9 mouse cellular contexts compared by ENCODE assay signal in the genomic region with DNA sequence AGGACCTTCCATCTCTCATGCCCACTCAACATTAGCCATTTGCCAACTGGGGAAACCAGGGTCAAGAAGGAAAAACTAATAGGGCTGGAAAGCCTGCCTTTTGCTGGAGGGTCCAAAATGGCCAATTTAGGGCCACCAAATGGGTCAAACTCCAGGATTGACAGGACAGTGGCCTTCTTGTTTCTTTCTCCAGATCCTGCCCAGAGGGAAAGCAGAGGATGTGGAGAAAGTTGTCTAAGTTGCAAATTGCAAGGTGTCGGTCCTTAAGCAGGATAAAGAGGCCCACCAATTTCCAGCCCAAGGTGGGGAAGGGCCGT. TPM values are rescaled to one million over a fixed set of nuclear protein-coding genes. Genes with fewer than 3 reads are reported as not detected.
DNase-seq lines count a peak whose midpoint lies in the region; ATAC-seq and TF ChIP-seq lines count a peak whose summit lies in the region.
"Had no signal": no experiment of that assay in that cellular context is flagged by ENCODE, and none has a peak within 500 bp of the region (broad histone marks: within the 10 kb centered on the region; RNA-seq: fewer than 3 reads in every experiment).

No protein-coding gene starts in this region.

- no peak for DNase-seq in heart, postnatal 0 days (ENCODE audit: low spot score)
- no peak for DNase-seq in heart, adult 9 months (ENCODE audit: low spot score in 2 of 2)
- DNase-seq in layer of hippocampus, postnatal 14 days (ENCODE audit: low spot score in 2 of 2): no peak
- DNase-seq in right cerebral cortex, adult 18-20 months: no peak
- no peak for DNase-seq in yolk sac, embryonic 10.5 days (ENCODE audit: low spot score)

- no peak for TF ChIP-seq EP300 in heart, postnatal 0 days (IDR thresholded peaks at IDR 0.05; ENCODE audit: low read depth)

- peak overlapping the region; percentile 52 for H3K9ac ChIP-seq in heart, postnatal 0 days (replicated peaks; ENCODE audit: low read depth, low read length)
- peak overlapping the region; percentile 74 for H3K9ac ChIP-seq in hindbrain, embryonic 13.5 days
- peak overlapping the region; percentile 63 for H3K9ac ChIP-seq in midbrain, embryonic 13.5 days (replicated peaks)

- no peak for TF ChIP-seq CTCF in heart, postnatal 0 days (IDR thresholded peaks at IDR 0.05; ENCODE audit: low read depth)
- TF ChIP-seq CTCF in bone marrow, adult 2 months (IDR thresholded peaks at IDR 0.05; ENCODE audit: control insufficient read depth, insufficient read depth, low read length): no peak

- peaks cover 35% of the 10 kb centered on the region for H3K4me1 ChIP-seq in heart, postnatal 0 days (ENCODE audit: control insufficient read depth, insufficient read depth)
- H3K4me1 ChIP-seq in bone marrow, adult 2 months (ENCODE audit: control insufficient read depth, insufficient read depth, low read length): peaks cover 12% of the 10 kb centered on the region; the same call in 1 of the 2 replicates
- H3K4me1 ChIP-seq in hindbrain, embryonic 13.5 days (replicated peaks): peaks cover 84% of the 10 kb centered on the region
- H3K4me1 ChIP-seq in midbrain, embryonic 13.5 days (replicated peaks): peaks cover 74% of the 10 kb centered on the region

- TF ChIP-seq POLR2A in bone marrow, adult 2 months (IDR thresholded peaks at IDR 0.05; ENCODE audit: borderline replicate concordance, control insufficient read depth, low read depth, low read length): no peak

- no peaks in the 10 kb centered on the region for H3K9me3 ChIP-seq in heart, postnatal 0 days (replicated peaks; ENCODE audit: control insufficient read depth, low read length)
- H3K9me3 ChIP-seq in hindbrain, embryonic 13.5 days: no peaks in the 10 kb centered on the region
- no peaks in the 10 kb centered on the region for H3K9me3 ChIP-seq in midbrain, embryonic 13.5 days

- H3K4me2 ChIP-seq in heart, postnatal 0 days (ENCODE audit: low read depth, low read length): peak overlapping the region; percentile 88
- peak overlapping the region; percentile 65 for H3K4me2 ChIP-seq in hindbrain, embryonic 13.5 days
- peak overlapping the region; percentile 63 for H3K4me2 ChIP-seq in midbrain, embryonic 13.5 days (replicated peaks)

- H3K4me3 ChIP-seq in heart, postnatal 0 days (ENCODE audit: low read depth, low read length): peak overlapping the region; percentile 52
- H3K4me3 ChIP-seq in bone marrow, adult 2 months (replicated peaks; ENCODE audit: control insufficient read depth, low read depth, low read length): peak overlapping the region; percentile 52
- H3K4me3 ChIP-seq in hindbrain, embryonic 13.5 days: peak overlapping the region; percentile 45
- peak overlapping the region; percentile 45 for H3K4me3 ChIP-seq in midbrain, embryonic 13.5 days (replicated peaks)

- no peaks in the 10 kb centered on the region for H3K27me3 ChIP-seq in heart, postnatal 0 days (ENCODE audit: control insufficient read depth, insufficient read depth, low read length)
- H3K27me3 ChIP-seq in hindbrain, embryonic 13.5 days: no peaks in the 10 kb centered on the region
- no peaks in the 10 kb centered on the region for H3K27me3 ChIP-seq in midbrain, embryonic 13.5 days
- H3K27me3 ChIP-seq: Patski had no signal

- 2% methylated on average over 2 of the region's 2 CpGs for WGBS in heart, postnatal 0 days
- 0% methylated on average over 2 of the region's 2 CpGs for WGBS in bone marrow, adult 2 months
- 8% methylated on average over 2 of the region's 2 CpGs for whole genome bisulfite sequencing in hindbrain, embryonic 13.5 days
- 7% methylated on average over 2 of the region's 2 CpGs for WGBS in midbrain, embryonic 13.5 days

- ATAC-seq in heart, postnatal 0 days (ENCODE audit: insufficient read depth, low read depth): no peak
- no peak for ATAC-seq in hindbrain, embryonic 13.5 days (ENCODE audit: low FRiP score)
- no peak for ATAC-seq in midbrain, embryonic 13.5 days

- peaks cover 23% of the 10 kb centered on the region for H3K36me3 ChIP-seq in heart, postnatal 0 days (replicated peaks; ENCODE audit: control insufficient read depth, insufficient read depth, low read length)
- peaks cover 23% of the 10 kb centered on the region for H3K36me3 ChIP-seq in hindbrain, embryonic 13.5 days
- peaks cover 25% of the 10 kb centered on the region for H3K36me3 ChIP-seq in midbrain, embryonic 13.5 days

- H3K27ac ChIP-seq in heart, postnatal 0 days (ENCODE audit: low read depth): peak overlapping the region; percentile 84
- H3K27ac ChIP-seq in bone marrow, adult 2 months (ENCODE audit: control insufficient read depth, insufficient read depth, low read depth, low read length, poor library complexity): 0 out of 2 replicates have a peak overlapping the region, but pooled peaks have one; percentile 4
- peak overlapping the region; percentile 90 for H3K27ac ChIP-seq in hindbrain, embryonic 13.5 days
- peak overlapping the region; percentile 85 for H3K27ac ChIP-seq in midbrain, embryonic 13.5 days

RNA-seq across cellular contexts. Expression of a gene that starts 12.5 kb away (rescaled TPM):
- total RNA-seq in heart, postnatal 0 days (2014; rRNA removed; ENCODE audit: low replicate concordance): 77.2 and 81.7 TPM in 2 replicates
- polyA plus RNA-seq in heart, postnatal 0 days (2015; fragmentation: Nextera tagmentation; extraction: Ambion mirVana): 29.9 and 31.0 TPM in 2 replicates
- 17.7 and 37.3 TPM in 2 replicates for polyA plus RNA-seq in bone marrow, adult 2 months (2011; ENCODE audit: insufficient read depth, insufficient read length, low replicate concordance, missing spikeins)
- 38.2 and 43.9 TPM in 2 replicates for polyA plus RNA-seq in hindbrain, embryonic 13.5 days (2015; fragmentation: Nextera tagmentation; extraction: Ambion mirVana)
- polyA plus RNA-seq in midbrain, embryonic 13.5 days (2015; fragmentation: Nextera tagmentation; extraction: Ambion mirVana): 38.5 and 46.0 TPM in 2 replicates
- 10 to 100 TPM; 53.2 to 55.2 TPM for total RNA-seq in layer of hippocampus, postnatal 14 days (2021)

Comparison
In these comparisons a context has a peak if more than half of its experiments do, and no peak if none do; other contexts are left out.
1. H3K27ac ChIP-seq: peak in every context shown above with its lines; median percentile 90 in hindbrain, embryonic 13.5 days; 85 in midbrain, embryonic 13.5 days; 84 in heart, postnatal 0 days; 4 in bone marrow, adult 2 months.